Mouse (Mus musculus): ENCODE data around the gene Slc26a10.
A peak's percentile ranks its signal among the peaks of the same experiment; 100 is the strongest.

The Slc26a10 gene

DNA sequence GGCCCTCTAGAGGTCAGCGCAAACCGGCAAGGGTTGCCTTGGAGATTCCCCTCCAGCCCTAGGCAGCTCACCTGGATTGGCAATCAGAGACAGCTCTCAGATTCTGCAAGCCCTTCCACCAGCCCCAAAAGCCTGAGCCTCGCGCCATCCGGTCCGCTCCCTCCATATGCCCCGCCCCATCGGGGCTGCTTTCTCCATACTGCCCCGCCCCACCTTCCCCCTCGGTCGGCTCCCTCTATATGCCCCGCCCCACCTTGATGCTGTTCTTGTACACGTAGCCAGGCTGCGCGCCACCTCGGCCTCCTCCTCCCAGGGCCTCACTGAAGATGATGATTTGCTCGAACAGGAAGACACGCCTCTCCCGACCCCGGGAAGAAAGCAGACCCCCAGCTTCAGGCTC lies 3.3 kb upstream of the Slc26a10 start:
- DNase-seq (ENCODE audit: low spot score in 2 of 2) = no peak

GRCm38 (mm10) chr10:127182624-127183023 lies 2.2 kb upstream of the Slc26a10 start:
- DNase-seq (ENCODE audit: low spot score in 2 of 2) = no peak

DNA sequence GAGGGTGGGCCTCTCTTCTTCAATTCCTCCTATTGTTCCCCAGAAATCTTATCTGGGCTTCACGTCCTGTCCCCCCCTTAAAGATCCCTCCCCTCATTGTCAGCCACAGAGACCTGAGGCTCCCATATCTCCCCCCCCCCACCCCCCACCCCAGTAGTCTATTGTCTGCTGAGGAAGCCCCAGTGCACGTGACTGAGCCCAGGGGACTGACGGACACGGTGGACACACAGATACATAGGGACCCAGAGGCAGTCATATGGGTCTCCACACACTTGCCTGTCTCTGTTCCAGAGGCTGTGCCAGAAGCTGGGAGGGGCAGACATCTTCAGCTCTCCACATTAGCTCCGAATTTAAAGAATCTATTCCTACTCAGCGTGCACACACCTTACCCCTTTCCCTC lies 1.1 kb upstream of the Slc26a10 start:
- no peak for DNase-seq (ENCODE audit: low spot score in 2 of 2)

GRCm38 (mm10) chr10:127180695-127181047 lies 226 bp upstream of the Slc26a10 start:
- DNase-seq (ENCODE audit: low spot score in 2 of 2) = no peak

- no peak for DNase-seq (ENCODE audit: low spot score in 2 of 2)
These were observed 2.0 kb downstream of the Slc26a10 start for GRCm38 (mm10) chr10:127178286-127179027.

DNA sequence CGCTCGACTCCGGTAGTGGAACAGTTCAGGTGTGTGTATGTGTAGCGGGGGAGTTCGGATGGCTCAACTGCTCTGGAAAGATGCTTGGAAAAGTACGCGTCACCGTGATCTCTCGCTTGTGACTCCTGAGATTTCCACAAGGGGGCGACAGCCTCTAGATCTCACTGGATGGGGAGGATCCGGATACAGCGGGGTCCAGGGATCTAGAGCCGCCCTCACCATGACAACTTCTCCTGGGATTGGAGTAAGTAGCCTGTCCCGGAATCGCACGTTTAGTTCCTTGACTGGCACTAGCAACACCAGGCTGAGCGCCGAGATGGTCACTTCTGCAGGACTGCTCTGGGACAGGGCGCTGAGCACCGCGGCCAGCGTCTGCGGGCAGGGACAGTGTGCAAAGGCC lies 2.7 kb downstream of the Slc26a10 start:
- DNase-seq (ENCODE audit: low spot score in 2 of 2) = peak in 1 of 2 experiments; percentile 84

- DNase-seq (ENCODE audit: low spot score in 2 of 2) = no peak
These were observed 3.2 kb downstream of the Slc26a10 start for GRCm38 (mm10) chr10:127177235-127177634.

DNA sequence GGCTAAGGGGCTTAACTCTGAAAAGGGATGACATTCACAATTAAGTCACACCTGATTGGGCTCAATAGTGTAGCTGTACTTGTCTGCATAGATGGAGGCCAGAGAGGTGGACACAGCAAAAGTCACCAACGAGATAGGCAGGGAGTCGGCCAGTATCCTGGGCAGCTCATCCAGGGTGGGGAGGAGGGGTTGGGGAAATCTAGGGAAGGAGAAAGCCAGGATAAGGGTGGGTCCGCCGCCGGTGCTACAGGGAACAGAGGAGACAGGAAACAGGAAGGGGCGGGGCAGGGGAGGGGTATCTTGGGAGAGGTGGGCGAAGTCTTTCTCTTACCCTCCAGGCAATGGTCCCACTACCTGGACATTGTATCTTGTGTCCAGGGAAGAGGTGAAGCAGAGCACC lies 3.7 kb downstream of the Slc26a10 start:
- no peak for DNase-seq (ENCODE audit: low spot score in 2 of 2)

DNA sequence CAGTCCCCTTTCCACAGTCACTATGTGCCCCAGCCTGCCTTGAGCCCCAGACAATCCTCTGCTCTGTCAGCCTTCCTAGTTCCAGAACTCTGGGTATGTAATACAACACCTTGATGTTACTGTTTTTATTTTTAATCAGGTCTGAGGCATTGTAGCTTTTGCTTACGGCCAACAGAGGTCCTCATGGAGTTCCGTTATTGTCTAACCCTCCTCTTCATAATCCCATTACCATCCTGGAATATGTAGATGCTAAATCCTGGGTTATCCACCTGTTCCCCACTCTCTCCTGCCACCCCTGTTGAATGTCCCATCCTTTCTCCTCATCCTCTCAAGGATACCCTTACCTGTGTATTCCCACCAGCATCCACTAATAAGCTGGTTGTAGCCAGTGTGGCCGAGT lies 4.2 kb downstream of the Slc26a10 start:
- DNase-seq (ENCODE audit: low spot score in 2 of 2) = no peak

GRCm38 (mm10) chr10:127174170-127174569 lies 6.3 kb downstream of the Slc26a10 start:
- no peak for DNase-seq (ENCODE audit: low spot score in 2 of 2)

GRCm38 (mm10) chr10:127173148-127174065 lies 7.0 kb downstream of the Slc26a10 start:
- DNase-seq (ENCODE audit: low spot score in 2 of 2) = no peak

DNA sequence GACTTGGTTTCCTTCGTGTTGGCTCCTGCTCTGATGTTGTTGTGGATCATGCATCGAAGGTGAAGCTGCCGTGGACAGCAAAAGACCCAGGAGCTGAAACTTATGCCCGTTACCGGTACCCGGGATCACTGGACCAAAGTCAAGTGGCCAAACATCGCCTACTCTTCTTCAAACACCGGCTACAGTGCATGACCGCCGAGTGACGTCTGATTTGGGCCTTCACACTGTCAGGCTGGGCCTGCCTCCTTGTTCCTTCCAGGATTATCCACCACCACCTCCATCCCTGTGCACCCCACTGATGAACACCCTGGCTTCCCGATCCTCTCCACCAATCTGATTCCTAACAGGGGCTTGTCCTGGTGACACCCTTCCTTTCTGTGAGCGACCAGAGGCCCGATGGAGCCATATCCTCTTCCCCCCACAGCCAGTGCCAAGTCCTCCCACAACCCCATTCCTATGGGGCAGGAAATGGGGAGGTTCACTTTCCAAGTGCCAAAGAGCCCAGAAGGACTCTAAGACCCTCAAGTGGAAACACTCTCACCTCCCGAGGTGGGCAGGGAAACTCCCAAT lies 8.7 kb downstream of the Slc26a10 start:
- DNase-seq (ENCODE audit: low spot score in 2 of 2) = no peak

GRCm38 (mm10) chr10:127170837-127171272 lies 9.6 kb downstream of the Slc26a10 start:
- no peak for DNase-seq (ENCODE audit: low spot score in 2 of 2)

- no peak for DNase-seq (ENCODE audit: low spot score in 2 of 2)
These were observed 10.4 kb downstream of the Slc26a10 start for GRCm38 (mm10) chr10:127170002-127170401.

GRCm38 (mm10) chr10:127167614-127168192 lies 12.7 kb downstream of the Slc26a10 start:
- DNase-seq (ENCODE audit: low spot score in 2 of 2) = no peak

DNA sequence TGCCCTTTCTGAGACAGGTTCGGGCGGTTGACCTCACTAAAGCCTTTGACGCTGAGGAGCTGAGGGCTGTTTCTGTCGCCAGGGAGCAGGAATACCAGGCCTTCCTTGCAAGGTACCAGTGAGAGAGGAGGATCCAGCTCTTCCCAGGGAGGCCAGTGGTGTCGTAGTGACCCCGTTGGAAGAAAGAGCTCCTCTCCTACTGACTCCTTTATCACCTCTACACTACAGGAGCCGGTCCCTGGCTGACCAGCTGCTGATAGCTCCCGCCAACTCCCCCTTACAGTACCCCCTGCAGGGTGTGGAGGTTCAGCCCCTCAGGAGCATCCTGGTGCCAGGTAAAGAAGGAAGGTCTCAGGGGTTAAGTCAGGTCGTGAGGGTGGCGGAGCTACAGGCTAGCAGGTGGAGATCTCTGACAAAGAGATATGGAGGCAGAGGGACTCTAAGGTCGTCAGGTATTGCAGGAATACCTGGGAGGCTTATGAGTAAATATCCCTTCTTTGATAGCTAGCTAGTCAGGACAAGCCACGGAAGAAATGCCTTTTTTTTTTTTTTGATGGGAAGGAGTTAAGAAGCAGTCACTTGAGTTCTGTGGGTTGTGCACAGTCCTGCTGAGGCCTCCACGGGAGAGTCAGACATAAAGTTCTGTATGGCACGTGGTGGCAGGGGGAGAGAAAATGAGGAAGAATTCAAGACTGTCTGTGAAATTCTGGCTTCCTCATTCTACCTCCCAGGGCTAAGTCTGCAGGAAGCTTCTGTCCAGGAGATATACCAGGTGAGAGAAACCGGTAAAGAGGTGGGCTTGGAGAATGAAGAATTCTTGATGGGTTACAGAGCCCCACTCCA lies 13.5 kb downstream of the Slc26a10 start:
- no peak for DNase-seq (ENCODE audit: low spot score in 2 of 2)

DNA sequence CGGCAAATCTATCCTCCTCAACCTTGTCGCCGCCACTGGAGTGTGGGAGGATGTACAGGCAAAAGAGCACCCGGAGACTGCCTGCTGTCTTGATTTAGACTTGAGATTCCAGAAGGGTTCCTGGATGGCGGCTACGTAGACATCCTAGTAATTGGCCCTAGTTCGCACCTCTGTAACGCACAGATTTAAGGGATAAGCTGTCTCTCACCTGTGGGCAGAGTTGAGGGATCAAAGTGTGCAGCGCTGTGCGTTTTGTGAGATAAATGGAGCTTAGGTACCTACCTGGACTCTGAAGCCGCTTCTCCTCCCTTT lies 14.1 kb downstream of the Slc26a10 start:
- no peak for DNase-seq (ENCODE audit: low spot score in 2 of 2)

GRCm38 (mm10) chr10:127165654-127166403 lies 14.6 kb downstream of the Slc26a10 start:
- DNase-seq (ENCODE audit: low spot score in 2 of 2) = peak in 1 of 2 experiments; percentile 47

- DNase-seq (ENCODE audit: low spot score in 2 of 2) = no peak
These were observed 15.1 kb downstream of the Slc26a10 start for GRCm38 (mm10) chr10:127165354-127165653.

GRCm38 (mm10) chr10:127164631-127165353 lies 15.7 kb downstream of the Slc26a10 start, which contains the start of gene B4galnt1:
Gene B4galnt1 (plus strand): TSS chr10:127165225.
- peak in 1 of 2 experiments; percentile 79 for DNase-seq (ENCODE audit: low spot score in 2 of 2)

Measured in left cerebral cortex, adult 9 months (tissue).